Mouse (Mus musculus) left cerebral cortex, adult 18-20 months (tissue): ENCODE data around the gene Cdh23. TPM values are rescaled to one million over a fixed set of nuclear protein-coding genes. Genes with fewer than 3 reads are reported as not detected.
A peak's percentile ranks its signal among the peaks of the same experiment; 100 is the strongest.

Experiments used
- DNase-seq, 2 experiments: peaks; one replicate each; pipeline ENCODE4 v3.0.0; 2021 to 2022; ENCODE audit warnings: low spot score in 2 of 2, mixed read lengths in 1 of 2
- total RNA-seq, 2 experiments: library from RNA; stranded (reverse); gene quantifications; 2 replicates each; pipeline ENCODE4 v1.2.3; 2021

Gene Cdh23
- total RNA-seq, 2 experiments from 2014 or later = 2.1 to 2.2 TPM

DNA sequence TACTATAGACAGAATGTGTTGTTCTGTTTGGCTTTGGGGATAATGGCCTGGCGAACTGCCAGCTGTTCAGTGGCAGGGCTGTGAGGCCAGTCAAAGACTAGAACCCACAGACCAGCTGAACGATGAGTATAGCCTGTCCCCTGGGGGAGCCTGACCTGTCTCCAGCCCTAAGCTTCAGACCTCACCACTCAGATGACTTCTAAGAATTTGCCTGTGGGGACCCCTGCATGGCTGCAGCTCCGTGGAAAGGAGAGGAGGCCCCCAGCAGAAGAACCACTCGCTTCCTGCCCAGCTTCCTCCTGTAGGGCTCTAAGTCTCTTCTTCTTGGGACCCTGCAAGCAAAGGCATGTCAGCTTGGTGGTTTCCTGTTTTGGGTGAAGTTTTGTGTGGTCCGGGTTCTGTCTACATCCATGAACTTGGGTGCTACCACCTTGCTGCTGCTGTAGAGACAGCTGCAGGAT, 325.7 kb downstream of the Cdh23 start:
- no peak for DNase-seq

DNA sequence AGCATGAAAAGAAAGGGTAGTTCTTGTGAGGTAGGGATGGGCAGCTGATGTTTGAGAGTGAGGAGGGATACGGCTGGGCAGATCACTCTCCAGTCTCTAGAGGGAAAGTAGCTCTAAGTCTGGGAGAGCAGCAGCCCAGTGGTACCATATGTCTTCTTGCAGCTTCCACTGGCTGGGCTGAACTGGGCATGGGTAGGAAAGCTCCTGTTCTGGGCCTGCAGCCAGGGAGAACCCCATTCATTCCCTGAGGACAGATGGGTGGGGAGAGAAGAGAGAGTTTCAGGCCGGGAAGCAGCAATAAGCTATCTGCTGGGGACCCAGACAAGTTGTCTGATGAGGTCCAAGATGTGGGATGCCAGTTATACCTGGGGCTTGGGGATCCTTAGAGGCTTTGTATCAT, 326.2 kb downstream of the Cdh23 start:
- DNase-seq = peak; percentile 22 to 27

DNA sequence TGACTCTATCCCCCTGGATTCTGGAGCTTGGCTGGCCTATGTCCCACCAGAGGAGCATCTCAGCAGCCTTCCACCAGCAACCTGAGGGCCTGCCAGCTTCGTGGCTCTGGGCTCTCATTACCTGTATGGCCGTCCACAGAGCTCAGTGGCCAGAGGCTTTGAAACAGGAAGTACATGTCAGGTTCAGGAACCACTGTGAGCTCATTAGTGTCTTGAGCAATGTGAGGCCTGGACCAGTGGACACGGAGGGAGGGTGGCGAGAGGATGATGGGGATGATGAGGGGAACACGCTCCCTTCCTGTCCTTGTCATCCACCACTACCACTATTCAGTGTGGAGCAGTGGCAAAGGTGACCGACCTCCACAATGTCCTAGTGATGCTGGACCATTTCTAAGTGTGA, 326.9 kb downstream of the Cdh23 start:
- no peak for DNase-seq

DNA sequence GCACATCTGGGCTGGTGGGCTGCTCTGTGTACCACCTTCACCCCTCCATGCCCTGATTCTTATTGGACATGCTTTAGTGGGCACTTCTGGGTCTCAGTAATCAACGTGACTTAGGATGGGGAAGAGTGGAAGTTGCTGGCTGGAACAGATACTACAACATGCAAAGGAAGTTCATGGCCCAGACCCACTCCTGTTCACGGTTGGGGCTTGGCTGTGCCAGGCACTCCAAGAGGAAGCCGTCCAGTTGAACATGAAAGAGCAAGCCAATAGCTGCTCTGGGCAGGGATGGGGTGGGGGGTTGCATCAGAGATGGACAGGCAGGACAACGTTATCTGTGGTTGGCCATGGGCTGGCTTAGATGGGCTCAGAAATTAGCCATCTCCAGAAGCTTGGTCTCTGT, 328.4 kb downstream of the Cdh23 start:
- no peak for DNase-seq

DNA sequence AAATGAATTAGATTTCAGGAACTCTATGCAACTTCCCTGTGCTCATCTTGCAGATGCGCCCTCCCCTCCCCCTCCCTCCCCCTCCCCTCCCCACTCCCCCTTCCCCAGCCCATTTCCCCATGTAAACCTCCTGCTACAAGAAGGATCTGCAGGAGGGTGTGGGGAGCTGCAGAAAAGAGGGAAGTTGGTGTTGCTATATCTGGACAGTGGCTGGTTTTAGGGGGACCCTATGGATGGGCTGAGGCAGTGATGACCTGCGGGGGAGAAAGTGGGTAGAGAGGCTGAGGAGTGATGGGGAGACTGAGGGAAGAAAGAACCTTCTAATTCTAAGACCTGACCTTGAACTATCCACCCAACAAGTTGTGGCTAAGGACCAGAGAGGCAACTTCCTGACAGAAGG, 329.1 kb downstream of the Cdh23 start:
- DNase-seq = no peak

DNA sequence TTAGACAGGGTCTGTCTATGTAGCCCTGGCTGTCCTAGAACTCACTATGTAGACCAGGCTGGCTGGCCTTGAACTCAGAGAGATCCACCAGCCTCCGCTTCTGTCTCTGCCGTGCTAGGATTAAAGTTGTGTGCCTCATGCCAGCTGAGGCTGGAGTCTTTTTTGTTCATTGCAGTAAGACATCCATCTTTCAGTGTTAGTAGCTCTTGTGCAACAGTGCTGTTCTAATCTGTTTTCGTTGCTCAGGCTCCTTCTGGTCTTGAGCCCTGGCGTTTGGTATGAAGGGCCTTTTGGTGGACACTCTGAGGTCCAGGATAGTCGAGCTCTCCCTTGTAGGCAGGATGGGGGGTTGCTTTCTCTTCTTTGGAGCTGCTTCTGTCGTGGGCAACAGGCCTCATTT, 332.9 kb downstream of the Cdh23 start:
- no peak for DNase-seq

DNA sequence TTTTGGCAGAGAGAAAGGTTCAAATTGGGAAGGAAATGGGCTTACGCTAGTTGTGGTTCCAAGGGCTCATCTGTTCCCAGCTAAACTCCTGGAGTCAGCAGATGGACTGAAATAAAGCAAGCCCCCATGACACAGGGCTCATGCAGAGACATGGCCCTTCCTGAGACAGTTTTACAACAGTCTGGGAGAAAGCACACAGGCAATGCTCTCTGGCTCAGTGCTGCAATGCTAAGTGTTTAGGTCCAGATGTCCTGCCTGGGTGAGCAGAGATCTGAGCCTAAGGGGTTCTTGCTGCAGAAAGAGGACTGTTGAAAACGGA, 334.0 kb downstream of the Cdh23 start:
- no peak for DNase-seq

DNA sequence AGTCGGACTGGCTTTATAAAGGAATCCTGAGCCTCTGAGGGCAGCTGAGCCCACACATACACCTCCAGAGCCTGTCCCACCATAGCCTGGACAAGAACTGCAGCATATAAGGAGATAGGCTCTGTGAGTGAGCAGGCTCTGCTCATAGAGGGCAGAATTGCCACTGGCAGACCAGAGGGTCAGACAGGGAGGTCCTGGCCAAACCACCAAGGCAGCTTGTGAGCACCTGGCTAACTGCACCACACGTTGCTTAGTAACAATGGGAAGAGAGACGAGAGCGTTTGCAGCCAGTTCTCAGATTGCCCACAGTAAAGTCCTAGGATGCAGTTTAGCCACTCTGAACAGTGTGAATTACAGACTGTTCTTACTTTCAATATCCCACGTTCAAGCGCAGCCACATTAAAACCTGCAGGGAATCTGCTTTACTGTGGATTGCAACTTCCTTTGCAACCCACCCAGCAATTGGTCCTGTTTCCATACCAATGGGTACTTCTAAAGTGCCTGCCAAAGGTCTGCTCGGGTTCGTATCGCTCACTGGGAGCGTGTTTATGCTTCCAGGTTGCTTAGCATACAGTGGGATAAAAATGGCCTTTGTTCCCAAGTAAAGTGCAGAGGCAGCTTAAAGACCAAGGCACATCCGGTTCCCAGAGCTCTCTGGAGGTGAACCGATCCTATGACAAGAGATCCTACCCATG, 334.5 kb downstream of the Cdh23 start:
- no peak for DNase-seq

DNA sequence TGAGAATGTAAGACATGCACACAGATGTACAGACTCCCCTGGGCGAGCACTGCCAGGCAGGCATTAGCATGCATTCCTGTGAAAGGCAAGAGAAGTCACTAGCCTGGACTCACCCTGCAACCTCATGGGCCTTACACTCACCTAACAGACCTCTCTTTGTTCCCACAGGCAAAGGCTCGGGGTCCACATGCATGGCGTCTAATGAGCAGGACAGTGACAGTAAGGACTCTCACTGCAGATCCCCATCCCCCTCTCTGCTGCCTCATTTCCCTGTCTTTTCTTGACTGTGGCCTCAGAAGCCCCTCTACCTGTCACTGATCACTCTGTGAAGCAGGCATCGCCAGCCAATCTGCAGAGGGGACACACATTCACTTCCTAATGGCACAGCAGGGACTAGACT, 337.5 kb downstream of the Cdh23 start:
- DNase-seq = no peak

DNA sequence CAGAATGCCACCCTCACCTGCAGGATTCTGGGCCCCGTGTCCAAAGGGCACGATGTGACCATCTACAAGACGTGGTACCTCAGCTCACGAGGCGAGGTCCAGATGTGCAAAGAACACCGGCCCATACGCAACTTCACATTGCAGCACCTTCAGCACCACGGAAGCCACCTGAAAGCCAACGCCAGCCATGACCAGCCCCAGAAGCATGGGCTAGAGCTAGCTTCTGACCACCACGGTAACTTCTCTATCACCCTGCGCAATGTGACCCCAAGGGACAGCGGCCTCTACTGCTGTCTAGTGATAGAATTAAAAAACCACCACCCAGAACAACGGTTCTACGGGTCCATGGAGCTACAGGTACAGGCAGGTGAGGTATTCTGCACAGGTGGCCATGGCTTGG, 338.4 kb downstream of the Cdh23 start:
- no peak for DNase-seq

DNA sequence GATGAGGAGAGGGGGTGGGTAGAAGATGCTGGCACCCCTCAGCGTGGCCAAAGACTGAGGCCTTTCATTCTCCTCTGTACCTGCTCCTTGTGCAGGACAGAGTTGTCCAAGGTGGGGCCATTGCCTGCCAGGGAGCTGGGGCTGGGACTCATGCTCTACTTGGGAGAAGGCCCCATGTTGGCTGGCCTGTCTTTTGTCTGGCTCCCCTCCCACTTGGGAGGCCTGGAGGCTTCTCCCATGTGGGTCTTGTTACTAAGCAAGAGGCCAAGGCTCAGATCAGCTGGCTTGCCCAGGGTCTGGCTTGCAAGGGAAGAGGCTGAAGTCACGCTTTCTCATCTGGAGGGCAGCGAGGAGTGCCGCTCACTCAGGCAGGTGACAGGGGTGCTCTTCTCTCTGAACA, 338.8 kb downstream of the Cdh23 start:
- DNase-seq = no peak

DNA sequence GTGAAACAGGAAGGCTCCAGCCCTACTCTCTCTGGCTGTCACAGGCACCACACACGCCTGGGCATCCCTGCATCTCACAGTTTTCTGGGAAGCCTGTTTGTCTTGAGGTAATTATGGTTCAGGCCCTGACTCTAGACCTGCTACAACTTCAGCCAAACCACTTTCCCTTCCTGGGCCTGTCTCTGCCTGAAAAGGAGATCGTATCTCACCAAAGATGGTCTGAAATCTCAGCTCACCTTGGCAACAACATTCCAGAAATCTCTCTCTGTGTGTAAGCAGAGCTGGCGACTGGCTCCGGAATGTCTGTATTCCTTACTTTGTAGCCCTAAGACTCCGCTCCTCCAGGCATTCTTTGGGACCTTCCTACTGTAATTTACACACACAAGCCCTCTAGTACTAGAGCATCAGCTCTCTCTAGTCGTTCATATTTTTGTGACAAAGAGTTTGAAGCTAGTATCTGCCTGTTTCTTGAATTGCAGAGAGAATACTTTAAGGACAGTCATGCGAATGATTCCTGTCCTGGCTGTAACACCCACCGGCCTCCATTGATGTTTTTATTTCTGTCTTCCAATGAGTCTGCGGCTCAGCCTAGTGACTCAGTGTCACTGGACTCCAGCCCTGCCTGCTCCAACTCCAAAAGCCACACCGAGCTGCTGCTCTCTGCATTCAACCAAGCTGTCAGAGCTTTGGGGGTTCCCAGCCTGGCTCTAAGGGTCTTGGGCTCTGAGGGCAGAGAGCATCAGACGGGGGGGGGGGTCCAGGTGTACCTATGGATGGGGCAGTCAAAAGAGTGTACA, 341.2 kb downstream of the Cdh23 start:
- peak in 1 of 2 experiments; percentile 19 for DNase-seq

DNA sequence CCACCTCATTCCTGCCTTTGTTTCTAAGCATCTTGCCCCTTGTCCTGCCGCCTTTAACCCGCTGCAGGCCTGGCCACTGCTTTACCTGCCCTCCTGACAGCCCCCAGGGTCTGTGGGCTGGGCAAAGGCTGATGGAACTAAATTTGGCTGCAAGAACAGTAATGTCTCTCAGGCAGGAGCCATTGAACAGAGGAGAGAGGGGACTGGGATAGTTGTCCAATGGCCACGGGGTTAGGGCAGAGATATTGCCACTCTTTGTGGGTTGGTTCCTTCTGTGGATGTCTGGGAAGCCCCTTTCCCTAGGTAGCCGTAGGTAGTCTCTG, 342.3 kb downstream of the Cdh23 start:
- DNase-seq = no peak

DNA sequence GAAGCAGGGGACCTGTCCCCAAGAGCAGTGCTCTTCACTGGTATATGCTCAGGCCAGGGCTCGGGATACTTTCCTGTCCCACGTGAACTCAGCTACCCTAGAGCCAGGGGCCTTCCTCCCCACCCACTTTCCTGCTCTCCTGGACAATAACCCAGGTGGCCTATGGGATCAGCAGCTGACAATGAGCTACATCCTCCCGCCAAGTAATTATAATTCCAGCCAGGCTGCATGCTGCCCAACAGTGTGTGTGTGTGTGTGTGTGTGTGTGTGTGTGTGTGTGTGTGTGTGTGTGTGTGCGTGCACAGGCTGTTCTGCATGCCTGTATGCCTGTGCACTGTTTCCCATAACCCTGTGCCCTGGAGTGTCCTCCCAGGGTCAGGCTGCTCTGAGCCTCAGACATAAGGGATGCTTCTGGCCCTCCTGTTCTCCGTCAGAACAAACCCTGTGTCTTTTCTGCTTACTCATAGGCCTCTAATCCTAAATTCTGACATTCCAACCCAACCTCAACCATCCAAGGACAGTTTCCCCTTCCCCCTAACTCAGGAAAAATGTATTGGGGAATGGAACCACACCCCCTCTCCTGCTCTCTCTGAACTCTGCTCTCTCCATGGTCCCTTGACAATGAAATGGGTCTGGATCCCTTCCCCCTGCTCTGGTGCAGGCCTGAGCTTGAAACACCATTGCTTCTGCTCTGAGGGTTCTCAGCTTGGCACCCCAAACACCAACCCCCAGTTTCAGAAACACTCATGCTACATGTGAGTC, 342.9 kb downstream of the Cdh23 start:
- no peak for DNase-seq

DNA sequence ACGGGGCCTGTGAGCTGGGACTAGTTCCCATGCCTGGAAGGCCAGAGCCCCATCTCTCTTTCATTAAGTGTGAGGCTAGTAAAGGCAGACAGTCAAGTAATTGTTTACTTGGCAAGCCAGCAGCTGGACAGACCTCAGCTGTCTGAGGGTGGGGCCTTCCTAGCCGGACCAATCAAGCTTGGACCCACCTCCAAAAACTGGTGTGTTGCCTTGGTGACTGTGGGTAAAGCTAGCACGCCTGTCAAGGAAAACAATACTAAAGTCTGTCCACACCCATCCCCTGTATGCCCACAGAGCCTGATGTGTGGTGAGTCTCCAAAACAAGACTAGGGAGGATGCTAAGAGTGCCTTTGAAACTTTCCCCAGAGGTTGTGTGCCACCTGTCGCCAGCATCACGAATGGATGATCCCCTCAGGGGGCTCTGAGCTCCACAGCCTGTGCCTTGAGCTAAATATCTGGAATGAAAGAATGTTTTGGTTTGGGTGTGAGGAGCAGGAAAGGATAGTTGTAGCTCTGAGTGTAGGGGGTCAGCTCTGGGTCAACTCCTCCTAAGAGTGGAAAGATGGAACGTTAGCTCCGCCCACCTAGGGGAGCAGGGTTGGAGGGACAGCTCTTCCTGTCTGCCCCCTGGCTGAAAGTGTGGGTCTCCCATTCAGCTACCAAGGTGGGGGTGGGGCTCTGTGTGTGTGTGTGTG, 344.4 kb downstream of the Cdh23 start:
- DNase-seq = no peak

DNA sequence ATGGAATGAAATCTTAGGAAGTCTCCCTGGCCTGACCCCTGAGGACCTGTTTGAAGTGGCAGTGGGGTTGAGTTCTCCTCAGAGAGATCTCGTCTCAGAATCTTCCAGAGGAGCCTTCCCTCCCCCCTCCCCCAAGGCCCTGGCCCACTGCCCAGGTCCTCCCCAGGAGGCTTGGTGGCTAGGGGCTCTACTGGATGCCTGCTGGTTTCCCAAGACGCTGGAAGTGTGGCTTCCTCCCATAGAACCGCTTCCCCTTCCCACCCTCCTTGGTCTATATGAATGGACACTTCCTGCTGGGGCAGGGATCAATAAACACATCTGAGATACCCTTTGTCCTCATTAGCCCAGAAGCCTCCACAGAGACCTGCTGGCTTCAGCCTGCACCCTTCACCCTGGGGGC, 345.0 kb downstream of the Cdh23 start:
- DNase-seq = no peak

DNA sequence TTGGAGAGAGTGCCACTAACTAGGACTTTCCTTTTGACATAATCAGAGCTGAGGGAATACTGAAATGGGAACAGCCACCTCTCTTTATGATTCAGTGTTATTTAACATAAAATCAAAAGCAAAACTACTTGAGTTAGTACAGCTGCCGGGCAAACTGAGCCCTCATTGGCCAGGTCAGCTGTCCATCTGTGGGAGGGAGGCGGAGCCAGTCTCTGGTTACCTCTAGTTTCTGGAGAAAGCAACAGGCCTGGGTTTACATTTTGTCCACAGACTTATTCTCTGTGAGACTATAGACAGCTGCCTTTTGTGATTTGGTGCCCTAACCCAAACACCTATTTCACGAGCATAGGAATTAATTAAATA, 345.5 kb downstream of the Cdh23 start:
- DNase-seq = peak; percentile 71 to 78

DNA sequence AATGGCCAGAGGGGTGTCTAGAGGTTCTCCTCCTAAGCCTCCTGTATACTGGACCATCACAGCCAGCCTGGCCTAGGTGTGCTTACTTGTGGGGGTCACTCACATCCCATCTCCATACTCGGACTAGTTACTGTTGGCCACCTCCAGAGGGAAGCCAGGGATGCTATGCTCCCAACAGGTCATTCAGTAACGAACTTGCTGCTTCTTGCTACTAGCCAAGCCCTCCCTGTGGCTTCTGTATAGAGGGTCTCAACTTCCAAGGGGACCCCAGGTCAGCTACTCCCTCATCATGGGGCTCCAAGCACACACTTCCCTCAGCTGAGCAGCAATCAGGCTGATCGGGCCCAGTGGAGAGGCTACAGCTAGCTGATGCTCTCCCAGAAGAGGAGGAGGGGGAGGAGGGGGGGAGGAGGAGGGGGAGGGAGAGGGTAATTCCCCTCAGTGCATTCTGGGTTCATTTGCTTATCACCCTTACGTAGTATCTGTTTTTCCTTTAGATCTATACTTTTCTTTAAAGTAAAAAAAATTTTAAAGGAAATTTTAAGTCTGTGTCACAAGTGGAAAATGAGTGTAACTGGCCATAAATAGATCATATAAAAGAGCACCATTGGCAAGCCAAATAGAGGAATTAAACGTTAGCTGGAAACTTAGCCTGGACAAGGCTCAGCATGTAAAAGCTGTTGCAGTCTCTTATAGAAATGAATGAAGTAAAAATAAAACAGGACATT, 346.0 kb downstream of the Cdh23 start:
- no peak for DNase-seq

DNA sequence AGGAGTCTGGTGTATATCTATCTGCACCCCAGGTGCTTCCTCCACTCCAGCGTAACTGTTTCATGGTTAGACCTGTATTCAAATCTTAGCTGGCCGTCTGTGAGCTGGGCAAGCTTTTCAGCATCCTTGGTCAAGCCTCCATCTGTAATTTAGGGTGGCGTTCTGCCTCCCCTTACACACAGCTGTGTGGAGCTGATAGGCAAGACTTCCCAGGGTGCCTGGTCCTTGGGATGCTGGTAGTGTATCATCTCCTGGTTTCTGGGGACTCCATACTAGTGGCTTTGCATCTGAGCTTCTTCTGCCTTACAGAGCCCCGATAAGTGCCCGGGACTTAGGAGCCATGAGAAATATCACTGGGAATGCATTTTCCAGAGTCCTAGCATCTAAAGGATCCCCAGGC, 346.6 kb downstream of the Cdh23 start:
- DNase-seq = no peak

DNA sequence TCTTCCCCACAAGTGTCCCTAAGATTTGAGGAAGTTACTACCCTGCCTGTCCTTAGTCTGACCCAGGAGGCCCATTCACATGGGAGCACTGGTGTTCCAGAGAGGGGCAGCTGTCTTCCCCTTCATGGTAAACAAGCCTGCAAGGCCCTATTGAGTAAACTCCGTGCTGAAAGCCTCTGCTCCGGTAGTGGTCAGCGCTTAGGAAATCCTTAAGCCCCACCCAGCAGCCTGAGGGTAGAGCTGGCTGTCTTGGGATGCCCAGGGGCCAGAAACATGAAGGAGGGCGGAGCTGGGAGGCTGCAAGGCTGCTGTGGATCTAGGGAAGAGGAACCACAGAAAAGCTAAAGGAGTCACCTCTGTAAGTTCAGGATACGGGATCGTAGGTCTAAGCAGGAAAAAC, 347.2 kb downstream of the Cdh23 start:
- no peak for DNase-seq
